Mouse (Mus musculus) subcutaneous adipose tissue, adult 2 months (tissue): Measurements from ENCODE around the gene Ccdc63. TPM values are rescaled to one million over a fixed set of nuclear protein-coding genes. Genes with fewer than 3 reads are reported as not detected.

Experiments used
- polyA plus RNA-seq: library from polyadenylated mRNA; depleted of rRNA; stranded (reverse); fragments of >200 nt; gene quantifications from 2 replicates; pipeline ENCODE4 v1.2.3, GENCODE M21; 2012; ENCODE audit warnings: low replicate concordance; rRNA removed

The Ccdc63 gene
- 0.13 TPM in 1 of 2 replicates, not detected in the other for polyA plus RNA-seq

DNA sequence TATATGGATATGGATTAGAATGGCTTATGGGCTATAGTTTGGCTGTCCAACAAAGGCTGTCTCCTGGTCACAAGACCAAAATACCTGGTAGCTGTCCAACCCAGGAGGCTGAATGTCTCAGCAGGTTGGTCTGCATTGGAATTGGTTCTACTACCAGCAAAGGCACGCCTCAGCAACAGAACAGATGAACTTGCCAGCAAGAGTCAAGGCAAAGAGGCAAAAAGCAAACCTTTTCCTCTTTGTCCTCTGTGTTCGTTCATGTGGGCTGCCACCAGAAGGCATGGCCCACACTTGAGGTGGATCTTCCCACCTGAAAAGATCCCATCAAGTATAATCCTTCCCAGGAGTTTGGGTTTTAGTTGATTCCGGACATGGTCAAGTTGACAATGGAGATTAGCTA, at the start of gene Ccdc63:
TSS of gene Ccdc63 (minus strand) at position 101 of the 400 bp plus-strand sequence.

GRCm38 (mm10) chr5:122157827-122158381, 17.3 kb upstream of the Ccdc63 start, which contains the start of gene Ppp1cc:
Gene Ppp1cc, plus strand, starts transcription at chr5:122158278.

Other genes starting within 250 kb of the Ccdc63 start
- gene Cux2, start 90.7 kb downstream of the Ccdc63 start, polyA plus RNA-seq = 1.2 and 2.9 TPM in 2 replicates
- 0.37 TPM in 1 of 2 replicates, not detected in the other for gene Myl2, start 39.9 kb downstream of the Ccdc63 start, polyA plus RNA-seq
- gene Ppp1cc, start 17.5 kb upstream of the Ccdc63 start, polyA plus RNA-seq = 66.5 and 125 TPM in 2 replicates
- gene Hvcn1, start 66.0 kb upstream of the Ccdc63 start, polyA plus RNA-seq = 28.6 and 41.8 TPM in 2 replicates
- gene Tctn1, start 123.6 kb upstream of the Ccdc63 start, polyA plus RNA-seq = 22.6 and 34.3 TPM in 2 replicates
- gene Pptc7, start 143.5 kb upstream of the Ccdc63 start, polyA plus RNA-seq = 20.2 and 23.0 TPM in 2 replicates
- gene Rad9b, start 213.4 kb upstream of the Ccdc63 start, polyA plus RNA-seq = 5.0 and 7.0 TPM in 2 replicates
- 90.4 and 104 TPM in 2 replicates for gene Vps29, start 213.5 kb upstream of the Ccdc63 start, polyA plus RNA-seq
- 29.7 and 33.2 TPM in 2 replicates for gene Gpn3, start 231.1 kb upstream of the Ccdc63 start, polyA plus RNA-seq
- 22.4 and 36.7 TPM in 2 replicates for gene Fam216a, start 231.5 kb upstream of the Ccdc63 start, polyA plus RNA-seq